ENCODE assay signal across 9 mouse cellular contexts in the genomic region with DNA sequence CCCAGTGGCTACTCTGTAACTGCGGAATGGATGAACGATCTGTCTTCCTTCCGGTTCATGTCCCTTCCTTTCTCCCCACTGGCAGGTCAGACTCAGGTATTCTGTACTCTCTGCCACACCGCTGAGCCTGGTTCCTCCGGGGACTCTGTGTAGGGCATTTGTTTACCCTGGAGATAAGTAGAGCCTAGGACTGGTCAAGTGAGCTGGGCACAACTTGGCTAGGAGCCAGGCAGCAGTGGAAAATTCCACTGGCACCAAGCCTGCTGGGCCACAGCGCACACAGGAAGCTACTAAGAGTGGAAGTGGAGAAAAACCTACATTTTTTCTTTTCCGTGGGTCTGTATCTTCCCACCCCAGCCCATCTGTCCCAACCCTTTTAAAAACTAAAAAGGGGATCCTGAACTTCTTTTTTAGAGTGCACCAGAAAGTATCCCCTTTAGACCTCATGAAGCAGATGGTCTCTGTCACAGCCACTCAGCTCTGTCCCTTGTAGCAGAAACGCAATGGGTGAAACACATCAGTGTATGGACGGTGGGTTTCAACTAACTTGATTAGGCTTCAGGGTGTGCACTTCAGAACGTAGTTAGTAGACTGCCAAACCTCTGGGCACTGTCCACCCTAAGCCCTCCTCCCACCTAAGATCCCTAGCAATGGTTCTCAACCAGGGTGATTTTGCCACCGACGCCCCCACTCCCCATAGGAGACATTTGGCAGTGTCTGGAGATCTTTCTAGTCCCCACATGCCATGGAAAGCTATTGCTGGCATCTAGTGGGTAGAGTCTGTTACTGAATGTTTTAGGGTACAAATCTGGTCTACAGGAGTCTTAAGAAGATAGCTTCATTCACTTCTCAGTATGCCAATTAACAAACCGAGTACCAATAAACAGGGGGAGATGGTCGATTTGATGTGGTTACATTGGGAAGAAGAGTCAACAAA. TPM values are rescaled to one million over a fixed set of nuclear protein-coding genes. Genes with fewer than 3 reads are reported as not detected.
DNase-seq lines count a peak whose midpoint lies in the region; ATAC-seq and TF ChIP-seq lines count a peak whose summit lies in the region.
"Had no signal": no experiment of that assay in that cellular context is flagged by ENCODE, and none has a peak within 500 bp of the region (broad histone marks: within the 10 kb centered on the region; RNA-seq: fewer than 3 reads in every experiment).

No protein-coding gene starts in this region.

- no peak overlapping the region for H3K9ac ChIP-seq in midbrain, embryonic 14.5 days (replicated peaks; ENCODE audit: low read length)
- H3K9ac ChIP-seq in midbrain, embryonic 13.5 days (replicated peaks) = no peak overlapping the region
- H3K9ac ChIP-seq in intestine, postnatal 0 days (ENCODE audit: low read depth, low read length) = no peak overlapping the region
- no peak overlapping the region for H3K9ac ChIP-seq in midbrain, embryonic 16.5 days (ENCODE audit: low read depth, low read length)
- H3K9ac ChIP-seq: liver, embryonic 14.5 days had no signal

- peak; percentile 40 for DNase-seq in midbrain, embryonic 14.5 days
- DNase-seq in cerebellum, adult 9-10 months = peak; percentile 61
- peak; percentile 75 for DNase-seq in ovary, postnatal 36 days (ENCODE audit: low spot score)
- no peak for DNase-seq in spleen, postnatal 4 days (ENCODE audit: low spot score in 2 of 2)
- DNase-seq in embryo, embryonic 9.5 days (ENCODE audit: extremely low spot score) = no peak

- H3K4me1 ChIP-seq in midbrain, embryonic 14.5 days (ENCODE audit: control insufficient read depth, insufficient read depth, low read length) = peaks cover 14% of the 10 kb centered on the region
- H3K4me1 ChIP-seq in midbrain, embryonic 13.5 days (replicated peaks) = peaks cover 22% of the 10 kb centered on the region
- no peaks in the 10 kb centered on the region for H3K4me1 ChIP-seq in intestine, postnatal 0 days (replicated peaks; ENCODE audit: control insufficient read depth, insufficient read depth, low read length)
- peaks cover 12% of the 10 kb centered on the region for H3K4me1 ChIP-seq in midbrain, embryonic 16.5 days (ENCODE audit: control insufficient read depth, insufficient read depth, low read length)

- no peak for ATAC-seq in midbrain, embryonic 14.5 days (ENCODE audit: low FRiP score, low TSS enrichment)
- no peak for ATAC-seq in midbrain, embryonic 13.5 days
- ATAC-seq in intestine, postnatal 0 days = 0 out of 2 replicates have a peak, but pooled peaks have one; percentile 19
- no peak for ATAC-seq in midbrain, embryonic 16.5 days

- no peaks in the 10 kb centered on the region for H3K36me3 ChIP-seq in midbrain, embryonic 14.5 days (ENCODE audit: control insufficient read depth, insufficient read depth, low read length)
- no peaks in the 10 kb centered on the region for H3K36me3 ChIP-seq in midbrain, embryonic 13.5 days
- H3K36me3 ChIP-seq in intestine, postnatal 0 days (ENCODE audit: control insufficient read depth, insufficient read depth) = no peaks in the 10 kb centered on the region
- no peaks in the 10 kb centered on the region for H3K36me3 ChIP-seq in midbrain, embryonic 16.5 days (ENCODE audit: control insufficient read depth, insufficient read depth, low read length)

- H3K9me3 ChIP-seq in midbrain, embryonic 14.5 days (ENCODE audit: control insufficient read depth, low read length) = no peaks in the 10 kb centered on the region
- no peaks in the 10 kb centered on the region for H3K9me3 ChIP-seq in midbrain, embryonic 13.5 days
- H3K9me3 ChIP-seq in intestine, postnatal 0 days (ENCODE audit: control insufficient read depth) = no peaks in the 10 kb centered on the region
- H3K9me3 ChIP-seq in midbrain, embryonic 16.5 days (replicated peaks; ENCODE audit: control insufficient read depth, low read length, poor library complexity, severe bottlenecking) = no peaks in the 10 kb centered on the region

- no peak overlapping the region for H3K4me2 ChIP-seq in midbrain, embryonic 14.5 days (ENCODE audit: low read length)
- no peak overlapping the region for H3K4me2 ChIP-seq in midbrain, embryonic 13.5 days (replicated peaks)
- no peak overlapping the region for H3K4me2 ChIP-seq in intestine, postnatal 0 days (replicated peaks; ENCODE audit: low read depth)
- H3K4me2 ChIP-seq in midbrain, embryonic 16.5 days (ENCODE audit: low read length) = no peak overlapping the region

- H3K4me3 ChIP-seq in midbrain, embryonic 14.5 days (replicated peaks; ENCODE audit: low read depth, low read length) = no peak overlapping the region
- no peak overlapping the region for H3K4me3 ChIP-seq in midbrain, embryonic 13.5 days (replicated peaks)
- H3K4me3 ChIP-seq in intestine, postnatal 0 days (ENCODE audit: low read depth, low read length) = no peak overlapping the region
- no peak overlapping the region for H3K4me3 ChIP-seq in midbrain, embryonic 16.5 days (ENCODE audit: low read depth, low read length)

- no peaks in the 10 kb centered on the region for H3K27me3 ChIP-seq in midbrain, embryonic 14.5 days (ENCODE audit: control insufficient read depth, insufficient read depth, low read length)
- peaks cover 7% of the 10 kb centered on the region for H3K27me3 ChIP-seq in midbrain, embryonic 13.5 days
- H3K27me3 ChIP-seq in intestine, postnatal 0 days (replicated peaks; ENCODE audit: control insufficient read depth, insufficient read depth, low read length) = no peaks in the 10 kb centered on the region
- no peaks in the 10 kb centered on the region for H3K27me3 ChIP-seq in midbrain, embryonic 16.5 days (ENCODE audit: control insufficient read depth, insufficient read depth, low read depth, low read length)

- no peak for TF ChIP-seq CTCF in intestine, postnatal 0 days (IDR thresholded peaks at IDR 0.05; ENCODE audit: low read depth)

- H3K27ac ChIP-seq in midbrain, embryonic 14.5 days (replicated peaks; ENCODE audit: low read depth, low read length) = no peak overlapping the region
- H3K27ac ChIP-seq in midbrain, embryonic 13.5 days = no peak overlapping the region
- H3K27ac ChIP-seq in intestine, postnatal 0 days (ENCODE audit: low read depth, low read length) = no peak overlapping the region
- H3K27ac ChIP-seq in midbrain, embryonic 16.5 days (ENCODE audit: low read length) = no peak overlapping the region
- H3K27ac ChIP-seq: liver, embryonic 14.5 days had no signal

- 77% methylated on average over 14 of the region's 14 CpGs for WGBS in midbrain, embryonic 14.5 days
- WGBS in midbrain, embryonic 13.5 days = 77% methylated on average over 14 of the region's 14 CpGs
- 63% methylated on average over 14 of the region's 14 CpGs for WGBS in intestine, postnatal 0 days
- WGBS in midbrain, embryonic 16.5 days = 70% methylated on average over 14 of the region's 14 CpGs

RNA-seq across cellular contexts. Expression of gene Tmem220, which starts 26.2 kb away (rescaled TPM):
- 0.30 and 0.50 TPM in 2 replicates for polyA plus RNA-seq in midbrain, embryonic 14.5 days (2014; fragmentation: Nextera tagmentation; extraction: Ambion mirVana)
- polyA plus RNA-seq in midbrain, embryonic 13.5 days (2015; fragmentation: Nextera tagmentation; extraction: Ambion mirVana) = 0.89 and 0.93 TPM in 2 replicates
- 7.0 and 9.3 TPM in 2 replicates for polyA plus RNA-seq in intestine, postnatal 0 days (2015; fragmentation: Nextera tagmentation; extraction: Ambion mirVana)
- polyA plus RNA-seq in midbrain, embryonic 16.5 days (2015; fragmentation: Nextera tagmentation; extraction: Ambion mirVana) = 0.47 and 0.89 TPM in 2 replicates

RNA-seq across cellular contexts. Expression of gene Tmem238l, which starts 42.3 kb away (rescaled TPM):
- polyA plus RNA-seq in midbrain, embryonic 14.5 days (2014; fragmentation: Nextera tagmentation; extraction: Ambion mirVana) = not detected in 2 replicates
- polyA plus RNA-seq in midbrain, embryonic 13.5 days (2015; fragmentation: Nextera tagmentation; extraction: Ambion mirVana) = not detected in 2 replicates
- 10.5 and 11.2 TPM in 2 replicates for polyA plus RNA-seq in intestine, postnatal 0 days (2015; fragmentation: Nextera tagmentation; extraction: Ambion mirVana)
- polyA plus RNA-seq in midbrain, embryonic 16.5 days (2015; fragmentation: Nextera tagmentation; extraction: Ambion mirVana) = not detected in 2 replicates
- polyA plus RNA-seq: liver, embryonic 14.5 days had no signal

RNA-seq across cellular contexts. Expression of gene Adprm, which starts 53.7 kb away (rescaled TPM):
- polyA plus RNA-seq in midbrain, embryonic 14.5 days (2014; fragmentation: Nextera tagmentation; extraction: Ambion mirVana) = 29.3 and 36.6 TPM in 2 replicates
- 37.0 and 38.5 TPM in 2 replicates for polyA plus RNA-seq in midbrain, embryonic 13.5 days (2015; fragmentation: Nextera tagmentation; extraction: Ambion mirVana)
- polyA plus RNA-seq in intestine, postnatal 0 days (2015; fragmentation: Nextera tagmentation; extraction: Ambion mirVana) = 26.5 and 26.6 TPM in 2 replicates
- 28.2 and 32.7 TPM in 2 replicates for polyA plus RNA-seq in midbrain, embryonic 16.5 days (2015; fragmentation: Nextera tagmentation; extraction: Ambion mirVana)

RNA-seq across cellular contexts. Expression of gene Sco1, which starts 53.7 kb away (rescaled TPM):
- 11.3 and 13.1 TPM in 2 replicates for polyA plus RNA-seq in midbrain, embryonic 14.5 days (2014; fragmentation: Nextera tagmentation; extraction: Ambion mirVana)
- polyA plus RNA-seq in midbrain, embryonic 13.5 days (2015; fragmentation: Nextera tagmentation; extraction: Ambion mirVana) = 15.1 and 16.4 TPM in 2 replicates
- polyA plus RNA-seq in intestine, postnatal 0 days (2015; fragmentation: Nextera tagmentation; extraction: Ambion mirVana) = 13.4 and 14.0 TPM in 2 replicates
- polyA plus RNA-seq in midbrain, embryonic 16.5 days (2015; fragmentation: Nextera tagmentation; extraction: Ambion mirVana) = 10.9 and 12.5 TPM in 2 replicates

Comparison
In these comparisons a context has a peak if more than half of its experiments do, and no peak if none do; other contexts are left out.
1. DNase-seq: peak in midbrain, embryonic 14.5 days (single experiment), cerebellum, adult 9-10 months (single experiment) and ovary, postnatal 36 days (single experiment); none in spleen, postnatal 4 days (0 of 2) and embryo, embryonic 9.5 days (single experiment).
2. RNA of gene Tmem238l, which starts 42.3 kb away (polyA plus RNA-seq): 10.5 to 11.2 TPM in intestine, postnatal 0 days; not detected in midbrain, embryonic 14.5 days, not detected in midbrain, embryonic 13.5 days and not detected in midbrain, embryonic 16.5 days; every median in the first group is over 10 times any median in the second.